Mouse (Mus musculus): ENCODE results near the gene Plxna4.

Plxna4 gene

GRCm38 (mm10) chr6:32348996-32349395 is 239.0 kb downstream of the Plxna4 start:
- no peak for DNase-seq (ENCODE audit: low read depth, low spot score)

- no peak for DNase-seq (ENCODE audit: low read depth, low spot score)
Measured at GRCm38 (mm10) chr6:32348126-32348525, 239.9 kb downstream of the Plxna4 start.

- no peak for DNase-seq (ENCODE audit: low read depth, low spot score)
Measured at GRCm38 (mm10) chr6:32346015-32346414, 242.0 kb downstream of the Plxna4 start.

GRCm38 (mm10) chr6:32342727-32343126 is 245.3 kb downstream of the Plxna4 start:
- DNase-seq (ENCODE audit: low read depth, low spot score): no peak

GRCm38 (mm10) chr6:32342272-32342671 is 245.7 kb downstream of the Plxna4 start:
- no peak for DNase-seq (ENCODE audit: low read depth, low spot score)

- no peak for DNase-seq (ENCODE audit: low read depth, low spot score)
Measured at GRCm38 (mm10) chr6:32338416-32338943, 249.5 kb downstream of the Plxna4 start.

GRCm38 (mm10) chr6:32331281-32331680 is 256.7 kb downstream of the Plxna4 start:
- no peak for DNase-seq (ENCODE audit: low read depth, low spot score)

GRCm38 (mm10) chr6:32330034-32330795 is 257.8 kb downstream of the Plxna4 start:
- no peak for DNase-seq (ENCODE audit: low read depth, low spot score)

- DNase-seq (ENCODE audit: low read depth, low spot score): peak; percentile 61
Measured at GRCm38 (mm10) chr6:32328028-32328427, 260.0 kb downstream of the Plxna4 start.

- DNase-seq (ENCODE audit: low read depth, low spot score): no peak
Measured at GRCm38 (mm10) chr6:32327173-32327572, 260.8 kb downstream of the Plxna4 start.

- DNase-seq (ENCODE audit: low read depth, low spot score): no peak
Measured at GRCm38 (mm10) chr6:32326406-32326805, 261.6 kb downstream of the Plxna4 start.

- no peak for DNase-seq (ENCODE audit: low read depth, low spot score)
Measured at GRCm38 (mm10) chr6:32325851-32326250, 262.1 kb downstream of the Plxna4 start.

GRCm38 (mm10) chr6:32321187-32321586 is 266.8 kb downstream of the Plxna4 start:
- no peak for DNase-seq (ENCODE audit: low read depth, low spot score)

- DNase-seq (ENCODE audit: low read depth, low spot score): no peak
Measured at GRCm38 (mm10) chr6:32320254-32320653, 267.7 kb downstream of the Plxna4 start.

GRCm38 (mm10) chr6:32317470-32317869 is 270.5 kb downstream of the Plxna4 start:
- DNase-seq (ENCODE audit: low read depth, low spot score): no peak

GRCm38 (mm10) chr6:32315011-32315450 is 273.0 kb downstream of the Plxna4 start:
- DNase-seq (ENCODE audit: low read depth, low spot score): no peak

GRCm38 (mm10) chr6:32309147-32309546 is 278.8 kb downstream of the Plxna4 start:
- no peak for DNase-seq (ENCODE audit: low read depth, low spot score)

GRCm38 (mm10) chr6:32300611-32301010 is 287.4 kb downstream of the Plxna4 start:
- no peak for DNase-seq (ENCODE audit: low read depth, low spot score)

- DNase-seq (ENCODE audit: low read depth, low spot score): no peak
Measured at GRCm38 (mm10) chr6:32281457-32281856, 306.5 kb downstream of the Plxna4 start.

- DNase-seq (ENCODE audit: low read depth, low spot score): peak; percentile 35
Measured at GRCm38 (mm10) chr6:32280728-32281127, 307.3 kb downstream of the Plxna4 start.

GRCm38 (mm10) chr6:32271463-32271862 is 316.5 kb downstream of the Plxna4 start:
- no peak for DNase-seq (ENCODE audit: low read depth, low spot score)

- DNase-seq (ENCODE audit: low read depth, low spot score): no peak
Measured at GRCm38 (mm10) chr6:32266085-32266484, 321.9 kb downstream of the Plxna4 start.

GRCm38 (mm10) chr6:32261339-32261738 is 326.7 kb downstream of the Plxna4 start:
- DNase-seq (ENCODE audit: low read depth, low spot score): no peak

All from embryo, embryonic 11.5 days (tissue).